Mouse (Mus musculus) heart, postnatal 0 days (tissue): ENCODE measurements around the gene Lin37.

Source experiments
- CTCF ChIP-seq: IDR thresholded peaks from 2 replicates; pipeline ENCODE4 v1.5.1; 2016; ENCODE audit warnings: antibody characterized with exemption, control low read depth, low read depth
- EP300 ChIP-seq: IDR thresholded peaks from 2 replicates; pipeline ENCODE4 v1.6.1; 2016; ENCODE audit warnings: antibody characterized with exemption, low read depth

GRCm38 (mm10) chr7:30585170-30585569 lies 25.5 kb upstream of the Lin37 start:
- TF ChIP-seq EP300 (no peak), CTCF (no peak)
